Mouse (Mus musculus): ENCODE results near the gene Keg1. TPM values are rescaled to one million over a fixed set of nuclear protein-coding genes. Genes with fewer than 3 reads are reported as not detected.
"Not testable (repeated sequence)": the region's sequence is repeated elsewhere in the genome, so short reads cannot be mapped to it uniquely, and the experiment has no call there.

The Keg1 gene
- polyA plus RNA-seq (2016; fragmentation: Nextera tagmentation; extraction: Ambion mirVana): not detected in 2 replicates

DNA sequence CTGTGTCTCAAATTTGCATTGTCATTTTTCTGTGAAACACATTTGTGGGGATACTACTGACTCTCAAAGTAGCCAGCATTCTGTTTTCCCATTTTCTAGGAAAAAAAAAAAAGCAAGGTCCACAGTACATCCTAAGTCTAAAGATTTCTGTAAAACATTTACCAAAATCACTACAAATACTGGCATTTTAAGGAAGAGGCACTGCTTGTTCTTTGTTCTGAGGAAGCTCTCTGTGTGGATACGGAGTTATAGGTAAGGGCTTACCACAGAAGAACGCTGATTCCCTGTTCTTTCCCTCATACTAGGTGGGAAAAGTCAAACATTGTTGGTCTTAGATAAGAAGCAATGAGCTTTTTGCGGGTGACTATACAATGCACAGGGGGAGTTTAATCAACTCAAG is at the start of gene Keg1:
Keg1 (plus strand) TSS at position 197 of the 400 bp plus-strand sequence.
- no peak within 1 kb of the TSS for H3K4me3 ChIP-seq

GRCm38 (mm10) chr19:12649511-12649910 is 46.1 kb upstream of the Keg1 start:
- Histone ChIP-seq H3K27me3 (ENCODE audit: poor library complexity, severe bottlenecking) (no peaks in the 10 kb centered on the region), H3K4me3 (no peak overlapping the region), H3K4me1 (no peaks in the 10 kb centered on the region), H3K36me3 (replicated peaks) (no peaks in the 10 kb centered on the region), H3K27ac (no peak overlapping the region), H3K9me3 (no peaks in the 10 kb centered on the region)
- no peak for DNase-seq (ENCODE audit: extremely low spot score, low spot score)

More for the DNA sequence above, at the start of gene Keg1:
- no peak for DNase-seq (ENCODE audit: extremely low spot score, low spot score)
- no peaks in the 10 kb centered on the region for H3K36me3 ChIP-seq (replicated peaks)
- H3K27ac ChIP-seq: no peak within 1 kb of the TSS
- H3K4me1 ChIP-seq: no peaks in the 10 kb centered on the region
- no peaks in the 10 kb centered on the region for H3K9me3 ChIP-seq
- 87% methylated on average over 3 of the region's 3 CpGs for WGBS
- no peaks in the 10 kb centered on the region for H3K27me3 ChIP-seq (ENCODE audit: poor library complexity, severe bottlenecking)

DNA sequence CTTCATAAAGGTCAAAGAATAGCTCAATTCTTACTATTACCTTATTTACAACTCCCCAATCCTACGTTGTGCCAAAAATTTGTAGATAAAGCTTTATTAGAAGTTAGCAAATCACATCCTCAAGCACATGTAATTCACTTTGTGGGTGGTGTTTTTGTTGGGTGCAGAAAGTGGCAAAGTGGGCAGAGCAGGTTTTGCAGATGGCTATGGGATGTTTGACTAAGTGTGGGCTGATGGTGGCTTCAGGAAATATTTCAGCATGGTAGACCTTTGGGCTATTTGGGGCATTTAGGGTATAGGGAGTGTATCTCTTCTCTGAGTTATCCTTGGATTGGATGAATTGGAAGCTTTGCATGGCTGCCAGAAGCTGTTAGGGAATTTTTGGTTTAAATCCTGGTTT is 29.4 kb upstream of the Keg1 start:
- peaks cover 16% of the 10 kb centered on the region for H3K9me3 ChIP-seq
- DNase-seq (ENCODE audit: extremely low spot score, low spot score): no peak
- H3K27ac ChIP-seq: no peak overlapping the region
- WGBS: 89% methylated on average over 1 of the region's 1 CpGs
- no peaks in the 10 kb centered on the region for H3K27me3 ChIP-seq (ENCODE audit: poor library complexity, severe bottlenecking)
- no peak overlapping the region for H3K4me3 ChIP-seq
- no peaks in the 10 kb centered on the region for H3K4me1 ChIP-seq
- no peaks in the 10 kb centered on the region for H3K36me3 ChIP-seq (replicated peaks)

DNA sequence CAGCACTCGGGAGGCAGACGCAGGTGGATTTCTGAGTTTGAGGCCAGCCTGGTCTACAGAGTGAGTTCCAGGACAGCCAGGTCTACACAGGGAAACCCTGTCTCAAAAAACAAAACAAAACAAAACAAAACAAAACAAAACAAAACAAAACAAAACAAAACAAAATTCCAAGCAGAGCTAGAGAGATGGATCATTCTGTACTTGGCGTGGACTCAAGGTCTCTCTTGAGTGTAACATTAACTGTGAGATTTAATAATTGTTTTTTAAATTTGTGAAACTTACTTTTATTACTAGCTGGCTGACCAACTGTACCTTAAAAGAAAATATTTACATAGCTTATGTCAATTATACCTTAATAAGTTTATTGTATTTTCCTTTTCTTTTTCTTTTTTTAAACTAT is 27.0 kb upstream of the Keg1 start:
- DNase-seq (ENCODE audit: extremely low spot score, low spot score); H3K27me3 ChIP-seq (ENCODE audit: poor library complexity, severe bottlenecking); H3K4me1 ChIP-seq; H3K9me3 ChIP-seq; H3K27ac ChIP-seq; H3K36me3 ChIP-seq (replicated peaks); H3K4me3 ChIP-seq: not testable (repeated sequence)
- WGBS: 92% methylated on average over 3 of the region's 3 CpGs

DNA sequence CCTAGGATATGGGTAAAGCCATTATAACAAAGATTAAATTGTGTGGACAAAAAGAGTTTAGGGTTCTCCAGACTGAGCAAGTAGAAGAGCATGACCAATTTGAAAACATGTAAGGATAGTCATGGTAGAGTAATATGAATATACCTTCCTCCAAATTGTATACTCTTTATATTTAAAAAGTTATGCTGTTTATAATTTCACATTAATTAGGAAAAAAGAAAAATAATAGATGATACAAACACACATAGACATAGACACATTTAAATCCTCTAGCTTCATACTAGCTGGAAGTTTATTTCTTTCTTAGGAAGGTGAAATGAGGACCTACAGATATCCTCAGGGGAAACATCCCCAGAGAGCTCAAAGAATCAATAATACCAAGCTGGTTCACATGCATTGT is 25.4 kb upstream of the Keg1 start, which contains the start of gene Olfr1442:
Olfr1442 (plus strand) TSS at position 301 of the 400 bp plus-strand sequence.
- H3K4me1 ChIP-seq: no peaks in the 10 kb centered on the region
- no peaks in the 10 kb centered on the region for H3K27me3 ChIP-seq (ENCODE audit: poor library complexity, severe bottlenecking)

DNA sequence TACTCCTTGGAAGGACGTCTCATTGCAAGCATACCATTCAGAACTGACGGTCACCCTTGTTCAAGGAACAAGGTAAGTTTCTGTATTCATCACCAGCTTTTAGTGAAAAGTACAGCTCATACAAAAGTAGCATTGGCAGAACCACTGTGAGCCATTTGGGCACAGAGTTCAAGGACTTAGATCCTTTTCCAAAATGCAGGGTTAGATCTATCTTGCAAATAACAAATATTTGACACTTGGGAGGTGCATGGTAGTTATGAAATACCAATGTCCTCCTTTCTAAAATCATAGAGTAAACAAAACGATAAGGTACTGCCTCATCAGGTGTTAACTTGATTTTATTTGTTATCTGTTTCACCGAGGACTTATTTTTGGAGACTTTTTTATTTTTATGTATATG is 24.5 kb upstream of the Keg1 start:
- Histone ChIP-seq H3K4me1 (no peaks in the 10 kb centered on the region), H3K36me3 (replicated peaks) (no peaks in the 10 kb centered on the region), H3K27me3 (ENCODE audit: poor library complexity, severe bottlenecking) (no peaks in the 10 kb centered on the region), H3K9me3 (no peaks in the 10 kb centered on the region), H3K27ac (no peak overlapping the region), H3K4me3 (no peak overlapping the region)
- 85% methylated on average over 4 of the region's 4 CpGs for WGBS
- DNase-seq (ENCODE audit: extremely low spot score, low spot score): no peak

More for the DNA sequence above, 25.4 kb upstream of the Keg1 start, which contains the start of gene Olfr1442:
- DNase-seq (ENCODE audit: extremely low spot score, low spot score): no peak
- Histone ChIP-seq H3K36me3 (replicated peaks) (no peaks in the 10 kb centered on the region), H3K9me3 (no peaks in the 10 kb centered on the region), H3K4me3 (no peak within 1 kb of the TSS), H3K27ac (no peak within 1 kb of the TSS)

DNA sequence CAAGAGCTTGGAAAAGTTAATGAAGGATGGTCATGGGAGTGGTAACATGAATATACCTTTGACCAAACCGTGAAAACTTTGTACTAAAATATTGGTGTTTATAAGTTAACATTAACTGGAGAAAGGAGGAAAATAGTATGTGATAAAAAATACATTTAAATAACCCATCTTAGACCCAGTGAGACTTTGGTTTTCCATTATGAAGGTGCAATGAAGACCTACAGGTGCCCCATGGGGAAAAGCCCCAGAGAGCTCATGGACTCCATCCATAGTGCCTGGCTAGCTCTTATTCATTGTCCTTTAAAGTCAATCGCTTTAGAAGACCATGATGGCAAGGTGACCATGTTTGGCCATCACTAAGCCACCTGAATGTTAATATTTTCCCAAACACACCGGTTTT is 17.8 kb upstream of the Keg1 start, which contains the start of gene Olfr1443:
Olfr1443 (plus strand) TSS at position 301 of the 400 bp plus-strand sequence.
- no peak for DNase-seq (ENCODE audit: extremely low spot score, low spot score)
- Histone ChIP-seq H3K27me3 (ENCODE audit: poor library complexity, severe bottlenecking) (no peaks in the 10 kb centered on the region), H3K9me3 (no peaks in the 10 kb centered on the region), H3K27ac (no peak within 1 kb of the TSS), H3K4me3 (no peak within 1 kb of the TSS), H3K36me3 (replicated peaks) (no peaks in the 10 kb centered on the region), H3K4me1 (no peaks in the 10 kb centered on the region)
- 76% methylated on average over 3 of the region's 3 CpGs for WGBS

DNA sequence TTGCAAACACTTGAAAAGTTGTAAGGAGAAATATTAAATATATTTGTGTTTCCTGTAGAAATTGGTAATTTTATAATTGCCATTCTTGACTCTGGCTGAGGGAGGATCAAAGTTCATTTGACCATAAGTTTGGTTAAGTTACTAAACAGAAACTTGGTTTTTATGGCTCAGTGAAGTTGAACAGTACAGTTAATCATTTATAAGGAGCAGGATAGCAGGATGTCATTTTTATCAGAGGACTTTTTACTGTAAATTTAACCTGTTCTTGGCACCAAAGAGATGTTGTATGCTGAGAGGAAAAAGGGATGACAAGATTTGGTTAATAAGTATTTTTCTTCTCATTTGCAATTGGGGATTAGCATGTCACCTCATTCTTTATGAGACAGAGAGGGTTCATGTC is 10.9 kb upstream of the Keg1 start:
- no peak for DNase-seq (ENCODE audit: extremely low spot score, low spot score)
- no peaks in the 10 kb centered on the region for H3K4me1 ChIP-seq
- H3K9me3 ChIP-seq: no peaks in the 10 kb centered on the region

DNA sequence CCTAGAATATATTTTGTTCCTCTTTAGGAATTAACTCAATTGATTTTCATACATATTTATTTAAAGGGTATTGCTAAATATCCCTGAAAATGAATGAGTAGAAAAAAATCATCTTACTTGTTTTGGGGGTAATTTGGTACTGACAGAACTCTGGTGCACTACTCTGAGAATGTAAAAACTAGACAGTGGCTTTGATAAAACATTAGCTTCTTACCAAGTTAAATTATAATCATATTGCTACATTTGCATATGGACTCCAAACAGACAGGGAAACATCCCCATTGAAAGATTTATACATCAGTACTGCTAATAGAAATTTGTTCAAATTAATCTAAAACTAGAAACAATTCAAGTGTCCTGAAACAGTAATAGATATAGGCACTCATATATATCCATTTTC is 10.4 kb upstream of the Keg1 start:
- Histone ChIP-seq H3K36me3 (replicated peaks) (no peaks in the 10 kb centered on the region), H3K9me3 (no peaks in the 10 kb centered on the region), H3K4me3 (no peak overlapping the region), H3K27me3 (ENCODE audit: poor library complexity, severe bottlenecking) (no peaks in the 10 kb centered on the region), H3K27ac (no peak overlapping the region), H3K4me1 (no peaks in the 10 kb centered on the region)
- no peak for DNase-seq (ENCODE audit: extremely low spot score, low spot score)

More for the DNA sequence above, 10.9 kb upstream of the Keg1 start:
- no peaks in the 10 kb centered on the region for H3K36me3 ChIP-seq (replicated peaks)
- no peak overlapping the region for H3K4me3 ChIP-seq
- H3K27ac ChIP-seq: no peak overlapping the region
- H3K27me3 ChIP-seq (ENCODE audit: poor library complexity, severe bottlenecking): no peaks in the 10 kb centered on the region

- DNase-seq (ENCODE audit: extremely low spot score, low spot score): no peak
- Histone ChIP-seq H3K27me3 (ENCODE audit: poor library complexity, severe bottlenecking) (no peaks in the 10 kb centered on the region), H3K9me3 (no peaks in the 10 kb centered on the region)
Observed at GRCm38 (mm10) chr19:12696221-12696620, 635 bp downstream of the Keg1 start.

DNA sequence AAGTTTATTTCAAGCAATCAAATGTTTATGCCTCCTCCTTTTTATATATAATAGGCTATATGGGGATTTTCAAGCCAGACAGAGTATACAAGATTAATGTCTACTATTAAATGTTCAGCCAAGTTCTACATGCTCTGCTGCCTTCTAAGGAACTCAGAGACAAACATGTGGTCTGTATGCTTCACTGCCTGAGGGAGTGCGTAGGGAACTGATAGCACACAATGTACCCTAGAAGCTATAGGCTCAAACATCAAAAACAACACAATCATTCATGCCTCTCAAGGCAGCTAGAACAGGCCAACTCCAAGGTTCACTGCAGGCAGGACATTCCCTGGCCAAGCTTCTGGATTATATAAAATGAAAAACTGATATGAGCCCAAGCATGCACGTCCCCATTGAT is 12.9 kb downstream of the Keg1 start:
- Histone ChIP-seq H3K27me3 (ENCODE audit: poor library complexity, severe bottlenecking) (no peaks in the 10 kb centered on the region), H3K4me3 (no peak overlapping the region), H3K36me3 (replicated peaks) (no peaks in the 10 kb centered on the region), H3K9me3 (no peaks in the 10 kb centered on the region), H3K4me1 (no peaks in the 10 kb centered on the region), H3K27ac (no peak overlapping the region)
- no peak for DNase-seq (ENCODE audit: extremely low spot score, low spot score)
- WGBS: 83% methylated on average over 2 of the region's 2 CpGs

More at GRCm38 (mm10) chr19:12696221-12696620, 635 bp downstream of the Keg1 start:
- Histone ChIP-seq H3K4me1 (no peaks in the 10 kb centered on the region), H3K4me3 (no peak overlapping the region), H3K27ac (no peak overlapping the region), H3K36me3 (replicated peaks) (no peaks in the 10 kb centered on the region)

- Histone ChIP-seq H3K36me3 (replicated peaks) (no peaks in the 10 kb centered on the region), H3K9me3 (no peaks in the 10 kb centered on the region), H3K27me3 (ENCODE audit: poor library complexity, severe bottlenecking) (no peaks in the 10 kb centered on the region), H3K27ac (no peak overlapping the region), H3K4me3 (no peak overlapping the region), H3K4me1 (no peaks in the 10 kb centered on the region)
- no peak for DNase-seq (ENCODE audit: extremely low spot score, low spot score)
Observed at GRCm38 (mm10) chr19:12708986-12709385, 13.4 kb downstream of the Keg1 start.

GRCm38 (mm10) chr19:12719189-12719588 is 23.6 kb downstream of the Keg1 start:
- no peak for DNase-seq (ENCODE audit: extremely low spot score, low spot score)
- WGBS: 81% methylated on average over 6 of the region's 6 CpGs
- Histone ChIP-seq H3K27ac (no peak overlapping the region), H3K4me3 (no peak overlapping the region), H3K27me3 (ENCODE audit: poor library complexity, severe bottlenecking) (no peaks in the 10 kb centered on the region), H3K4me1 (no peaks in the 10 kb centered on the region), H3K9me3 (no peaks in the 10 kb centered on the region), H3K36me3 (replicated peaks) (no peaks in the 10 kb centered on the region)

DNA sequence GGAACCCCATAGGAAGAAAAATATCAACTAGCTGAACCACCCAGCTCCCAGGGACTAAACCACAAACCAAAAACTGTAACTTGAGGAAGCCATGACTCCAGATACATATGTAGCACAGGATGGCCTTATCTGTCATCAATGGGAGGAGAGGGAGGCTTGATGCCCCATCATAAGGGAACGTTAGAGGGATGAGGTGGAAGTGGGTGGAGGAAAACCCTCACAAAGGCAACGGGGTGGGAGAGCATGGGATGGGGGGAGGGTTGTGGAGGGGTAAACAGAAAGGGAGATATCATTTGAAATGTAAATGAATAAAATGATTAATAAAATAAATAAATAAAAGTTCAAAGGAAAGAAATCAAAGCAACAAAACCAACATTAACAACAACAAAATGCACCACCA is 24.9 kb downstream of the Keg1 start:
- no peak overlapping the region for H3K27ac ChIP-seq
- 88% methylated on average over 2 of the region's 2 CpGs for WGBS
- no peak for DNase-seq (ENCODE audit: extremely low spot score, low spot score)

More for the DNA sequence above, 24.9 kb downstream of the Keg1 start:
- H3K4me1 ChIP-seq: no peaks in the 10 kb centered on the region
- no peaks in the 10 kb centered on the region for H3K27me3 ChIP-seq (ENCODE audit: poor library complexity, severe bottlenecking)
- H3K9me3 ChIP-seq: no peaks in the 10 kb centered on the region
- H3K36me3 ChIP-seq (replicated peaks): no peaks in the 10 kb centered on the region
- no peak overlapping the region for H3K4me3 ChIP-seq
